Mouse (Mus musculus) telencephalon, adult 2 months (tissue): Measurements from ENCODE around the gene Esp36.
"Not testable (repeated sequence)": the region's sequence is repeated elsewhere in the genome, so short reads cannot be mapped to it uniquely, and the experiment has no call there.

Experiments used
- DNase-seq: peaks from one replicate; pipeline ENCODE4 v3.0.0-alpha.2; 2011; ENCODE audit warnings: low read depth, low spot score

Esp36 gene

DNA sequence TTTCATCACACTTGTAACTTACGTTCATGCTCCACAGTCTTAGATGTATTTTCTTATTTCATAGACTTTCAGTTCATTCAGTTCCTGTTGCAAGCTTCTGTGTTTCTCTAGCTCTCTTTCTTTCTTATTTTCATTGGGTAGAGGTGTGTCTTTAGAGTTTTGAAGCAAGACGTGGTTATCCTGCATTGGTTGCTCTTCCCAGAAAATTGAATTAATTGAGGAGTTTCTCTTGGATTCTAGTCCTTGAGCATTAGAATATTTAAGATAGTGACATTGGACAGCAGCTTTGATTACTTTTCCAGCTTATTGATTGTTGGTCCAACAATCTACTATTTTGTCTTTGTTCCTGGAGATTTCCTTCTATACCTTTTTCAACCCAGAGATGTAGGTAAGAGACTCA, at the start of gene Esp36:
Gene Esp36, minus strand, starts transcription at position 101 of the 400 bp plus-strand sequence.
- no peak for DNase-seq

DNA sequence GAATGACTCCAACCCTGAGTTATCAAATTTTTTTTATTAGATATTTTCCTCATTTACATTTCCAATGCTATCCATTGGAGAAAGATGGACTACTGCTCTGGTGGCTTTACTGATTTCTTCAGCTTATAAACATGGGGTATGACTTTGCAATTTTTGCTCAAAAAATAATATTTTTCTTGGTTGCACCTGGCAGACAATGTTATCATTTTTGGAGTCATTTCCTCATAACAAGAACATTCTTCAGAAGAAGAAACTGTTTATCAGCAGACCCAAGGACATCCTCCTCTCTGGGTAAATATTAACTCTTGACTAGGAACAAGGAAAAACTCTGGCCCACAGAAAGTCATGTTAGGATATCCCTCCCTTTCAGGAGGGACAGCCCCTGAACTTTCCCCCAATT, 36.2 kb upstream of the Esp36 start:
- not testable (repeated sequence) for DNase-seq

DNA sequence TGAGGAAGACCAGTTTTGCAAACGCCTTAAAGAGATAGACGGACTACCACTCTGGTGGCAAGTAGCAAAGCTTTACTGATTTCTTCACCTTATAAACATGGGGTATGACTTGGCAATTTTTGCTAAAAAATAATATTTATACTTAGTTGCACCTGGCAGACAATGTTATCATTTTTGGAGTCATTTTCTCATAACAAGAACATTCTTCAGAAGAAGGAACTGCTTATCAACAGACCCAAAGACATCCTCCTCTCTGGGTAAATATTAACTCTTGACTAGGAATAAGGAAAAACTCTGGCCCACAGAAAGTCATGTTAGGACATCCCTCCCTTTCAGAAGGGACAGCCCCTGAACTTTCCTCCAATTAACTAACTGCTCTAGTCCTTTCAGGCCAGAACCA, 30.7 kb upstream of the Esp36 start:
- DNase-seq = no peak

DNA sequence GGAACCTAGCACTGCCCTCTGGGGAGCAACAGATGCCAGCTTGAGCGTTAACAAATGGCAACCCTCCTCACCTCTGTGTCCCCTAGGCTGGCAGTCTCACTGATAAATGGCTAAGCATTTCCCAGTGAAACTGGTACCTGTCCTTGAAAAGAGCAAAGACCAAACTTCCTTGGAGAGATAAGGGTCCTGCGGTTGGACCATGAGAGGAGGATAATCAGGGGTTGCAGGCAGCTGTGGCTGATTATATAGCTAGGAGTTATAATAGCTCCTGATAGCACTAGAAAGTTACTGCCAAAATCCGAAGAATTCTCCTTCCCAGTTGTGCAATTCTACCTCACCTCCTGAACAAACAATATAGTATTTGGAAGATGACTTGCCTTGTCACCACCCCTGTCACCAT, 13.8 kb downstream of the Esp36 start:
- DNase-seq = no peak

DNA sequence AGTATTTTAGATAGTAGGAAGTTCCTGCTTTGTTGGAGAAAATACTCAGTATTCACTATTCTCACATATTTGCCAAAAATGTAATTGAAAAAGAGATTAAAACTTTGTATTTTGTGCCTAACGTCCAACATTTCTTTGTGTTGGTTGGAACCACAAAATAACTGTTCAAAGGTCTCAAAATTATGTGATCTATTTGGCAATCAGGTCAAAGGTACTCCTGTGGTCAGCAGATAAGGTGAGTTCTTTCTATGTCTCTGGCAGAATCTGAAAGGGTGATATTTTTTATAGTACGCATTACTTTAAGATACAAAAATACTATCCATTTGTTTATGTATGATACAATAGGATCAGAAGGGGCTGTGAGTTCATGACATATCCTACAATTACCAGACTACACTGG, 28.2 kb downstream of the Esp36 start:
- no peak for DNase-seq
